Mouse (Mus musculus) heart, postnatal 0 days (tissue): Measurements from ENCODE around the gene Btbd11.

Source experiments
- CTCF ChIP-seq: IDR thresholded peaks from 2 replicates; pipeline ENCODE4 v1.5.1; 2016; ENCODE audit warnings: antibody characterized with exemption, control low read depth, low read depth
- EP300 ChIP-seq: IDR thresholded peaks from 2 replicates; pipeline ENCODE4 v1.6.1; 2016; ENCODE audit warnings: antibody characterized with exemption, low read depth

DNA sequence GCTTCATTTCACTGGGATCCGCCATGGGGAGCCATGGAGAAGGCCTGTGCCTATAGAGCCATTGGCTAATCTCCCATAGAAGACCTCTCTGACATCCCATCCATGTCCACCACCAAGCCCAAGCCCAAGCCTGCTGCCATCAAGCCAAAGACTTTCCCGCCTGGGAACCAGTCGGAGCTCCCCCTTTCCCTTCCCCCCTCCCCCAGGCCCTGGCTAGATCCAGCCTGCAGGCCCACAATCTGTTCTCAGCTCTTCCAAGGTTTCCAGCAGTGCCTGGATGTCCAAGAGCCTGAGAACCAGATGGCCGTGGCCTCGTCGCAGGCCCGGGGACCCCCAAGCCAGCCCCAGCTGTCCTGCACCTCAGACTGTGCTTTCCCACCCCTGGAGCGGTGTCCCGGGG is 295.8 kb downstream of the Btbd11 start:
- no peak for TF ChIP-seq CTCF
- no peak for TF ChIP-seq EP300
